Mouse (Mus musculus): Measurements from ENCODE around the gene Zg16. TPM values are rescaled to one million over a fixed set of nuclear protein-coding genes. Genes with fewer than 3 reads are reported as not detected.

Zg16 gene
- polyA plus RNA-seq, 1 experiment from 2014 or later: 0.30 TPM

GRCm38 (mm10) chr7:127084794-127085193 is 2.3 kb downstream of the Zg16 start:
- Histone ChIP-seq H3K4me1 (ENCODE audit: insufficient read depth, low read depth, low read length) (no peaks in the 10 kb centered on the region), H3K9me3 (ENCODE audit: low read length) (no peaks in the 10 kb centered on the region), H3K9ac (replicated peaks; ENCODE audit: low read depth) (no peak overlapping the region), H3K4me2 (replicated peaks; ENCODE audit: low read depth, low read length) (no peak overlapping the region), H3K27ac (ENCODE audit: low read length) (no peak overlapping the region), H3K4me3 (ENCODE audit: low read depth, low read length) (no peak overlapping the region), H3K27me3 (replicated peaks; ENCODE audit: insufficient read depth, low read length) (no peaks in the 10 kb centered on the region), H3K36me3 (ENCODE audit: insufficient read depth, low read length) (no peaks in the 10 kb centered on the region)
- 74% methylated on average over 2 of the region's 2 CpGs for WGBS
- DNase-seq (ENCODE audit: low spot score) (no peak), ATAC-seq (no peak)
- no peak for TF ChIP-seq CTCF (IDR thresholded peaks at IDR 0.05)
- TF ChIP-seq EP300 (IDR thresholded peaks at IDR 0.05): no peak

GRCm38 (mm10) chr7:127083689-127084088 is 3.4 kb downstream of the Zg16 start:
- DNase-seq (ENCODE audit: low spot score) (no peak), ATAC-seq (no peak)
- Histone ChIP-seq H3K4me1 (ENCODE audit: insufficient read depth, low read depth, low read length) (no peaks in the 10 kb centered on the region), H3K27ac (ENCODE audit: low read length) (no peak overlapping the region), H3K27me3 (replicated peaks; ENCODE audit: insufficient read depth, low read length) (no peaks in the 10 kb centered on the region), H3K4me3 (ENCODE audit: low read depth, low read length) (no peak overlapping the region), H3K9ac (replicated peaks; ENCODE audit: low read depth) (no peak overlapping the region), H3K36me3 (ENCODE audit: insufficient read depth, low read length) (no peaks in the 10 kb centered on the region), H3K4me2 (replicated peaks; ENCODE audit: low read depth, low read length) (no peak overlapping the region), H3K9me3 (ENCODE audit: low read length) (no peaks in the 10 kb centered on the region)
- WGBS: 70% methylated on average over 4 of the region's 4 CpGs
- TF ChIP-seq CTCF (IDR thresholded peaks at IDR 0.05) (no peak), EP300 (IDR thresholded peaks at IDR 0.05) (no peak)

- no peak for DNase-seq (ENCODE audit: low spot score)
- Histone ChIP-seq H3K4me1 (ENCODE audit: insufficient read depth, low read depth, low read length) (no peaks in the 10 kb centered on the region), H3K4me3 (ENCODE audit: low read depth, low read length) (no peak overlapping the region), H3K27me3 (replicated peaks; ENCODE audit: insufficient read depth, low read length) (no peaks in the 10 kb centered on the region), H3K36me3 (ENCODE audit: insufficient read depth, low read length) (no peaks in the 10 kb centered on the region), H3K9ac (replicated peaks; ENCODE audit: low read depth) (no peak overlapping the region), H3K27ac (ENCODE audit: low read length) (no peak overlapping the region), H3K4me2 (replicated peaks; ENCODE audit: low read depth, low read length) (no peak overlapping the region), H3K9me3 (ENCODE audit: low read length) (no peaks in the 10 kb centered on the region)
- no peak for ATAC-seq
- 43% methylated on average over 2 of the region's 2 CpGs for WGBS
- TF ChIP-seq EP300 (IDR thresholded peaks at IDR 0.05) (no peak), CTCF (IDR thresholded peaks at IDR 0.05) (no peak)
These were observed 4.1 kb downstream of the Zg16 start for GRCm38 (mm10) chr7:127082995-127083394.

- H3K4me1 ChIP-seq (ENCODE audit: insufficient read depth, low read depth, low read length): no peaks in the 10 kb centered on the region
- no peaks in the 10 kb centered on the region for H3K9me3 ChIP-seq (ENCODE audit: low read length)
- no peak for DNase-seq (ENCODE audit: low spot score)
- no peaks in the 10 kb centered on the region for H3K27me3 ChIP-seq (replicated peaks; ENCODE audit: insufficient read depth, low read length)
- ATAC-seq: no peak
- no peaks in the 10 kb centered on the region for H3K36me3 ChIP-seq (ENCODE audit: insufficient read depth, low read length)
- 70% methylated on average over 8 of the region's 8 CpGs for WGBS
- H3K4me3 ChIP-seq (ENCODE audit: low read depth, low read length): no peak overlapping the region
- no peak for TF ChIP-seq EP300 (IDR thresholded peaks at IDR 0.05)
- no peak for TF ChIP-seq CTCF (IDR thresholded peaks at IDR 0.05)
- H3K27ac ChIP-seq (ENCODE audit: low read length): no peak overlapping the region
- no peak overlapping the region for H3K4me2 ChIP-seq (replicated peaks; ENCODE audit: low read depth, low read length)
- no peak overlapping the region for H3K9ac ChIP-seq (replicated peaks; ENCODE audit: low read depth)
These were observed 4.9 kb downstream of the Zg16 start for GRCm38 (mm10) chr7:127082271-127082670.

- Histone ChIP-seq H3K4me2 (replicated peaks; ENCODE audit: low read depth, low read length) (no peak overlapping the region), H3K27ac (ENCODE audit: low read length) (no peak overlapping the region), H3K9me3 (ENCODE audit: low read length) (no peaks in the 10 kb centered on the region), H3K4me1 (ENCODE audit: insufficient read depth, low read depth, low read length) (no peaks in the 10 kb centered on the region), H3K4me3 (ENCODE audit: low read depth, low read length) (no peak overlapping the region), H3K36me3 (ENCODE audit: insufficient read depth, low read length) (no peaks in the 10 kb centered on the region), H3K27me3 (replicated peaks; ENCODE audit: insufficient read depth, low read length) (no peaks in the 10 kb centered on the region), H3K9ac (replicated peaks; ENCODE audit: low read depth) (no peak overlapping the region)
- TF ChIP-seq EP300 (IDR thresholded peaks at IDR 0.05) (no peak), CTCF (IDR thresholded peaks at IDR 0.05) (no peak)
- peak; percentile 12 for ATAC-seq
- DNase-seq (ENCODE audit: low spot score): peak; percentile 39
- 48% methylated on average over 3 of the region's 3 CpGs for WGBS
These were observed 7.1 kb downstream of the Zg16 start for GRCm38 (mm10) chr7:127080045-127080444.

GRCm38 (mm10) chr7:127077692-127078091 is 9.4 kb downstream of the Zg16 start:
- DNase-seq (ENCODE audit: low spot score): no peak
- H3K9ac ChIP-seq (replicated peaks; ENCODE audit: low read depth): no peak overlapping the region
- no peaks in the 10 kb centered on the region for H3K36me3 ChIP-seq (ENCODE audit: insufficient read depth, low read length)
- H3K27me3 ChIP-seq (replicated peaks; ENCODE audit: insufficient read depth, low read length): no peaks in the 10 kb centered on the region
- 84% methylated on average over 3 of the region's 3 CpGs for WGBS
- TF ChIP-seq CTCF (IDR thresholded peaks at IDR 0.05): peak; percentile 20; the same call in 1 of the 2 replicates
- no peak for TF ChIP-seq EP300 (IDR thresholded peaks at IDR 0.05)
- no peak overlapping the region for H3K4me3 ChIP-seq (ENCODE audit: low read depth, low read length)
- ATAC-seq: no peak
- no peaks in the 10 kb centered on the region for H3K4me1 ChIP-seq (ENCODE audit: insufficient read depth, low read depth, low read length)
- no peak overlapping the region for H3K27ac ChIP-seq (ENCODE audit: low read length)
- no peak overlapping the region for H3K4me2 ChIP-seq (replicated peaks; ENCODE audit: low read depth, low read length)
- H3K9me3 ChIP-seq (ENCODE audit: low read length): no peaks in the 10 kb centered on the region

- 78% methylated on average over 5 of the region's 5 CpGs for WGBS
- DNase-seq (ENCODE audit: low spot score) (no peak), ATAC-seq (no peak)
- no peaks in the 10 kb centered on the region for H3K36me3 ChIP-seq (ENCODE audit: insufficient read depth, low read length)
- H3K27me3 ChIP-seq (replicated peaks; ENCODE audit: insufficient read depth, low read length): no peaks in the 10 kb centered on the region
- H3K4me2 ChIP-seq (replicated peaks; ENCODE audit: low read depth, low read length): no peak overlapping the region
- no peak overlapping the region for H3K9ac ChIP-seq (replicated peaks; ENCODE audit: low read depth)
- no peaks in the 10 kb centered on the region for H3K4me1 ChIP-seq (ENCODE audit: insufficient read depth, low read depth, low read length)
- H3K9me3 ChIP-seq (ENCODE audit: low read length): no peaks in the 10 kb centered on the region
- H3K27ac ChIP-seq (ENCODE audit: low read length): no peak overlapping the region
- TF ChIP-seq EP300 (IDR thresholded peaks at IDR 0.05) (no peak), CTCF (IDR thresholded peaks at IDR 0.05) (no peak)
- H3K4me3 ChIP-seq (ENCODE audit: low read depth, low read length): no peak overlapping the region
These were observed 10.9 kb downstream of the Zg16 start for GRCm38 (mm10) chr7:127076188-127076587.
